Mouse (Mus musculus): ENCODE data around the gene Grip1. TPM values are rescaled to one million over a fixed set of nuclear protein-coding genes. Genes with fewer than 3 reads are reported as not detected.

Grip1 gene
- total and polyA plus RNA-seq, 2 experiments from 2014 or later = 0.38 to 0.67 TPM

DNA sequence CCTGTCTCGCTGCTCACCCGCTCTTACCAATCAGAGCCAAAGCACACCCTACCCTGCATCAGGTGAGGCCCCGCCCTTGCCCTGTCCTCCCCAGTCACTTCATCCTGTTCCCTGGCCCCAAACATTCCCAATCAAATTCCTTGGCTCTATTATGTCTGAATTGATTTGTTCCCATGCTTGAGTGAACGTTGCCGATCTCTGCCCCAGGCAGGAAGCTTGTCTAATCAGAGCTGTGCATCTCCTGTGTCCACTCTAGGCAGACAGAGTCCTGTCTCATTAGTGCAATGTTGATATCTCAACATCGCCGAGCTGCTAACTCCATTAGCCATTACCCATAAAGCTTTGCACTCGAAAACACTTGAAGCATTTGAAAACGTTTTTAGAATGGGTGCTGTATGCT is 210.0 kb downstream of the Grip1 start:
- H3K4me1 ChIP-seq (ENCODE audit: control insufficient read depth, insufficient read depth) = no peaks in the 10 kb centered on the region
- DNase-seq (ENCODE audit: low spot score) (no peak), ATAC-seq (ENCODE audit: insufficient read depth, low read depth) (no peak)
- WGBS = 82% methylated on average over 9 of the region's 9 CpGs
- H3K4me2 ChIP-seq (ENCODE audit: low read depth, low read length) = no peak overlapping the region
- no peak overlapping the region for H3K4me3 ChIP-seq (ENCODE audit: low read depth, low read length)
- TF ChIP-seq CTCF (IDR thresholded peaks at IDR 0.05; ENCODE audit: low read depth) (no peak), EP300 (IDR thresholded peaks at IDR 0.05; ENCODE audit: low read depth) (no peak)
- no peaks in the 10 kb centered on the region for H3K36me3 ChIP-seq (replicated peaks; ENCODE audit: control insufficient read depth, insufficient read depth, low read length)
- no peaks in the 10 kb centered on the region for H3K9me3 ChIP-seq (replicated peaks; ENCODE audit: control insufficient read depth, low read length)
- H3K27me3 ChIP-seq (ENCODE audit: control insufficient read depth, insufficient read depth, low read length) = no peaks in the 10 kb centered on the region
- no peak overlapping the region for H3K27ac ChIP-seq (ENCODE audit: low read depth)
- H3K9ac ChIP-seq (replicated peaks; ENCODE audit: low read depth, low read length) = no peak overlapping the region

DNA sequence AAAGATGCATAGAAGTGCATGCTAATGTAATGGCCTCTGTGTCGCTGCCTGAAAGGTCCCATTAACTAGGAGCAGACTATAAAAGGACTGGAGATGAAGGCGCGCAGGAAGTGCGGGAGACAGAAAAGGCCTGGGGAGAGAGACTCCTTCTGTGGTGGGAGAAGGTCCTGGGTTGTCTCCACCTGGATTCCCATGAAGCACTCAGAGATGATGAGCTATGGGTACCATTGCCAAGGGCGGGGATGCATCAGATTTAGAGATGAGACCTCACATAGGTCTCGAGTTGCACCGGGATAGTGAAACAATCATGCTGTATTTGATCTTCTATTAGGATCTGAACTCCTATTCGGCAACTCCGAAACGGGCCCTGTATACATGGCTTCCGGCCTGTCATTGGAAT is 212.8 kb downstream of the Grip1 start:
- DNase-seq (ENCODE audit: low spot score) = no peak

DNA sequence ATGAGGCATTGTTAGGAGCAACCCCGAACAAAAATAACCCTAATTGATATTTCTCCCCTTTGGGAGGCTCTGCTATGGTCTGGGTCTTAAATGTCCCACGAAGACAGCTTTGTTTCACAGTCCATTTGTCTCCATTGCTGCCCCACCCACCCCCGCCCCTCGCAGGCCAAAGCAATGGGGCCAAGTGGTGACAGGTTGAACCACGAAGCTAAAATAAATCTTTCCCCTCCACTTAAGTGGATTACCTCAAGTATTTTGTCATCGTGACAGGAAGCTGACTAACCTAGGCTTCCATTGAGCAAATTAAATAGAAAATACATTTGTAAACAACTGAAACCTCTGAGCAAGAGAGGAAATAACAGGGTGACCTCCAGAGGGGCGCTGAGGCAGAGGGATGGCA is 216.8 kb downstream of the Grip1 start:
- Histone ChIP-seq H3K9ac (replicated peaks; ENCODE audit: low read depth, low read length) (no peak overlapping the region), H3K4me1 (ENCODE audit: control insufficient read depth, insufficient read depth) (no peaks in the 10 kb centered on the region), H3K27ac (ENCODE audit: low read depth) (no peak overlapping the region), H3K36me3 (replicated peaks; ENCODE audit: control insufficient read depth, insufficient read depth, low read length) (no peaks in the 10 kb centered on the region), H3K4me3 (ENCODE audit: low read depth, low read length) (no peak overlapping the region), H3K9me3 (replicated peaks; ENCODE audit: control insufficient read depth, low read length) (no peaks in the 10 kb centered on the region), H3K4me2 (ENCODE audit: low read depth, low read length) (no peak overlapping the region), H3K27me3 (ENCODE audit: control insufficient read depth, insufficient read depth, low read length) (no peaks in the 10 kb centered on the region)
- no peak for DNase-seq (ENCODE audit: low spot score)
- 33% methylated on average over 7 of the region's 7 CpGs for whole genome bisulfite sequencing
- TF ChIP-seq CTCF (IDR thresholded peaks at IDR 0.05; ENCODE audit: low read depth) (no peak), EP300 (IDR thresholded peaks at IDR 0.05; ENCODE audit: low read depth) (no peak)
- ATAC-seq (ENCODE audit: insufficient read depth, low read depth) = no peak

More for the DNA sequence above, 212.8 kb downstream of the Grip1 start:
- no peak for TF ChIP-seq EP300 (IDR thresholded peaks at IDR 0.05; ENCODE audit: low read depth)
- TF ChIP-seq CTCF (IDR thresholded peaks at IDR 0.05; ENCODE audit: low read depth) = no peak
- WGBS = 90% methylated on average over 11 of the region's 11 CpGs
- H3K27ac ChIP-seq (ENCODE audit: low read depth) = no peak overlapping the region
- no peaks in the 10 kb centered on the region for H3K9me3 ChIP-seq (replicated peaks; ENCODE audit: control insufficient read depth, low read length)
- H3K4me2 ChIP-seq (ENCODE audit: low read depth, low read length) = no peak overlapping the region
- H3K9ac ChIP-seq (replicated peaks; ENCODE audit: low read depth, low read length) = no peak overlapping the region
- H3K4me3 ChIP-seq (ENCODE audit: low read depth, low read length) = no peak overlapping the region
- H3K4me1 ChIP-seq (ENCODE audit: control insufficient read depth, insufficient read depth) = no peaks in the 10 kb centered on the region
- ATAC-seq (ENCODE audit: insufficient read depth, low read depth) = no peak
- no peaks in the 10 kb centered on the region for H3K27me3 ChIP-seq (ENCODE audit: control insufficient read depth, insufficient read depth, low read length)
- H3K36me3 ChIP-seq (replicated peaks; ENCODE audit: control insufficient read depth, insufficient read depth, low read length) = no peaks in the 10 kb centered on the region

DNA sequence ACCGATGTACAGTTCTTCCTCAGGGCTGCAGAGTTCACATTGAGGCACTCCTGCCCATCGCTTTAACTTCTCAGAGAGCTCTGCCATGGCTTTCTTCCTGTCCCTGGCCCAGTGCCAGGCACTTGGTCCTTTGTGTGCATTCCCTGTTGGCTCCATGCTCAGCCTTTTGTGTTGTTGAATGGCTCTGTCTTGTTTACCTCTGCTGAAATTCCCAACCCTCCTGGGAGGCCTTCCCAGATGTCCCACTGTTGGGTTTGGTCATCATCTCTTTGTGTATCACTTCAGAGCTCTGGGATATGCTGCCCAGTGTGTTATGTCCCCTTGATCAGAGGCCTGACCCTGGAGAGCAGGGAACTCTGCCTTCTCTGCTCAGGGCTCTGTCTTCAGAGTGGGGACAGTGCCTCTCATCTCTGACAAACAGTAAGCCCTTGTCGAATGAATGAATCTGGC is 230.8 kb downstream of the Grip1 start:
- no peak overlapping the region for H3K27ac ChIP-seq (ENCODE audit: low read depth)
- no peak overlapping the region for H3K4me2 ChIP-seq (ENCODE audit: low read depth, low read length)
- no peaks in the 10 kb centered on the region for H3K27me3 ChIP-seq (ENCODE audit: control insufficient read depth, insufficient read depth, low read length)
- DNase-seq (ENCODE audit: low spot score) = no peak
- H3K9ac ChIP-seq (replicated peaks; ENCODE audit: low read depth, low read length) = no peak overlapping the region
- TF ChIP-seq EP300 (IDR thresholded peaks at IDR 0.05; ENCODE audit: low read depth) (no peak), CTCF (IDR thresholded peaks at IDR 0.05; ENCODE audit: low read depth) (no peak)
- no peak for ATAC-seq (ENCODE audit: insufficient read depth, low read depth)
- no peak overlapping the region for H3K4me3 ChIP-seq (ENCODE audit: low read depth, low read length)
- H3K36me3 ChIP-seq (replicated peaks; ENCODE audit: control insufficient read depth, insufficient read depth, low read length) = no peaks in the 10 kb centered on the region
- no peaks in the 10 kb centered on the region for H3K9me3 ChIP-seq (replicated peaks; ENCODE audit: control insufficient read depth, low read length)
- H3K4me1 ChIP-seq (ENCODE audit: control insufficient read depth, insufficient read depth) = no peaks in the 10 kb centered on the region
- WGBS = 56% methylated on average over 3 of the region's 3 CpGs

DNA sequence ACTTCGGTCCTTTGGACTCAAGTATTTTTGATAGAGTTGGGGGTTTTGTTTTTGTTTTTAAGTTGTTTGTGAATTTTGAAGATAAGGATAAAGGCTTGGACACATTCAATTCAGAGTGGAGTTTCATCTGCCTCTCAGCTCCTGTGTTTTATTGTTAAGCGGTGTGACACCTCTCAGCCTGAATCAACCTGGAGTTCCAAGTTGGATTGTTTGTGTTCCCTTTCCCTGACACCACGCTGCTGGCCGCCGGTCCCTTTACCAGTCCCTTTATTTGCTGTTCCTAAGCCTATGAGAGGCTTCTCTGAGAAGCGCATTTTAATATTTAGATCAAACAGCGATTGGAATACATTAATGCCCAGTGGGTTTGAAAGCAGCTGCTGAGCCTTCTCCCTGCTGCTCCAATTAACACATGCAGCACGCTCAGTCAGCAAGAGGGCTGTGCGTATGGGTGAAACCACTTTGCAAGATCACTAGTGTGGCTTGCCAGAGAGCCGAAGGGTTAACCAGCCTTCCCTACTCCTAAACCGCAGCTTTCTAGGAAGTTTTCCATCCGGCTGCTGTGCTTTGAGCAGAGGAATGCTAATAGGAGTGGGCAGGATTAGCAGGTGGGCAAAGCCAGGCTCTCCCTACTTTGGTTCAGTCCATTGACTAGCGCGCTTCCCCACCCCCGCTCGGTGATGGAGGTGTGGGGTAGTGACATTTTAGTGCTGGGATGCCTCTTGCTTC is 237.9 kb downstream of the Grip1 start:
- no peaks in the 10 kb centered on the region for H3K36me3 ChIP-seq (replicated peaks; ENCODE audit: control insufficient read depth, insufficient read depth, low read length)
- peaks cover 14% of the 10 kb centered on the region; the same call in 1 of the 2 replicates for H3K4me1 ChIP-seq (ENCODE audit: control insufficient read depth, insufficient read depth)
- peaks cover 16% of the 10 kb centered on the region; the same call in 1 of the 2 replicates for H3K27me3 ChIP-seq (ENCODE audit: control insufficient read depth, insufficient read depth, low read length)
- DNase-seq (ENCODE audit: low spot score) (peak; percentile 18), ATAC-seq (ENCODE audit: insufficient read depth, low read depth) (no peak)
- H3K9ac ChIP-seq (replicated peaks; ENCODE audit: low read depth, low read length) = no peak overlapping the region
- no peak overlapping the region for H3K27ac ChIP-seq (ENCODE audit: low read depth)
- peak overlapping the region; percentile 64 for H3K4me2 ChIP-seq (ENCODE audit: low read depth, low read length)
- H3K4me3 ChIP-seq (ENCODE audit: low read depth, low read length) = peak overlapping the region; percentile 41
- 5% methylated on average over 16 of the region's 16 CpGs for WGBS
- TF ChIP-seq CTCF (IDR thresholded peaks at IDR 0.05; ENCODE audit: low read depth) = no peak
- no peak for TF ChIP-seq EP300 (IDR thresholded peaks at IDR 0.05; ENCODE audit: low read depth)
- H3K9me3 ChIP-seq (replicated peaks; ENCODE audit: control insufficient read depth, low read length) = no peaks in the 10 kb centered on the region

Measured in heart, postnatal 0 days (tissue).